Mouse (Mus musculus): ENCODE measurements at regions not wholly inside any gene's neighbourhood (a gene's known extent, or its start where the extent isn't known, plus 50 kb on each side); places are given as distances from the start of the nearest gene placed in this dataset.
A peak's percentile ranks its signal among the peaks of the same experiment; 100 is the strongest.

GRCm38 (mm10) chr13:5760030-5760429 lies 101.3 kb upstream of the Klf6 start:
- H3K27me3 ChIP-seq (replicated peaks): no peaks in the 10 kb centered on the region
- no peak overlapping the region for H3K9ac ChIP-seq
- no peak for ATAC-seq
- H3K36me3 ChIP-seq: no peaks in the 10 kb centered on the region
- no peak overlapping the region for H3K27ac ChIP-seq
- no peak overlapping the region for H3K4me2 ChIP-seq (replicated peaks)
- no peaks in the 10 kb centered on the region for H3K4me1 ChIP-seq (replicated peaks)
- no peaks in the 10 kb centered on the region for H3K9me3 ChIP-seq
- H3K4me3 ChIP-seq (replicated peaks): no peak overlapping the region

GRCm38 (mm10) chr13:5766394-5766793 lies 94.9 kb upstream of the Klf6 start:
- H3K9ac ChIP-seq: no peak overlapping the region
- no peak overlapping the region for H3K4me2 ChIP-seq (replicated peaks)
- no peak overlapping the region for H3K27ac ChIP-seq
- H3K4me3 ChIP-seq (replicated peaks): no peak overlapping the region
- no peaks in the 10 kb centered on the region for H3K9me3 ChIP-seq
- H3K36me3 ChIP-seq: no peaks in the 10 kb centered on the region
- WGBS: 53% methylated on average over 6 of the region's 6 CpGs
- no peaks in the 10 kb centered on the region for H3K27me3 ChIP-seq (replicated peaks)
- no peak for ATAC-seq
- 0 out of 2 replicates have a peak, but pooled peaks cover 2% of the 10 kb centered on the region for H3K4me1 ChIP-seq (replicated peaks)

GRCm38 (mm10) chr13:5767202-5767601 lies 94.1 kb upstream of the Klf6 start:
- no peak overlapping the region for H3K27ac ChIP-seq
- no peak overlapping the region for H3K9ac ChIP-seq
- no peak for ATAC-seq
- H3K4me1 ChIP-seq (replicated peaks): 0 out of 2 replicates have a peak, but pooled peaks cover 2% of the 10 kb centered on the region
- no peak overlapping the region for H3K4me2 ChIP-seq (replicated peaks)
- no peaks in the 10 kb centered on the region for H3K27me3 ChIP-seq (replicated peaks)
- 89% methylated on average over 1 of the region's 1 CpGs for WGBS
- no peak overlapping the region for H3K4me3 ChIP-seq (replicated peaks)
- H3K36me3 ChIP-seq: no peaks in the 10 kb centered on the region
- H3K9me3 ChIP-seq: no peaks in the 10 kb centered on the region

GRCm38 (mm10) chr13:5768699-5769098 lies 92.6 kb upstream of the Klf6 start:
- no peak overlapping the region for H3K9ac ChIP-seq
- H3K27ac ChIP-seq: no peak overlapping the region
- no peak overlapping the region for H3K4me3 ChIP-seq (replicated peaks)
- H3K36me3 ChIP-seq: no peaks in the 10 kb centered on the region
- 96% methylated on average over 2 of the region's 2 CpGs for WGBS
- no peaks in the 10 kb centered on the region for H3K9me3 ChIP-seq
- no peak overlapping the region for H3K4me2 ChIP-seq (replicated peaks)
- H3K4me1 ChIP-seq (replicated peaks): 0 out of 2 replicates have a peak, but pooled peaks cover 2% of the 10 kb centered on the region
- no peak for ATAC-seq
- no peaks in the 10 kb centered on the region for H3K27me3 ChIP-seq (replicated peaks)

- Histone ChIP-seq H3K9ac (no peak overlapping the region), H3K9me3 (no peaks in the 10 kb centered on the region), H3K4me3 (replicated peaks) (no peak overlapping the region), H3K4me2 (replicated peaks) (no peak overlapping the region), H3K27me3 (replicated peaks) (no peaks in the 10 kb centered on the region), H3K36me3 (no peaks in the 10 kb centered on the region), H3K27ac (peak overlapping the region; percentile 68), H3K4me1 (replicated peaks) (0 out of 2 replicates have a peak, but pooled peaks cover 2% of the 10 kb centered on the region)
- 66% methylated on average over 7 of the region's 7 CpGs for WGBS
- ATAC-seq: peak; percentile 98
Observed at GRCm38 (mm10) chr13:5769283-5770260, 91.7 kb upstream of the Klf6 start.

GRCm38 (mm10) chr13:5773811-5774210 lies 87.5 kb upstream of the Klf6 start:
- ATAC-seq: no peak
- WGBS: 77% methylated on average over 3 of the region's 3 CpGs
- Histone ChIP-seq H3K4me3 (replicated peaks) (no peak overlapping the region), H3K27ac (no peak overlapping the region), H3K4me1 (replicated peaks) (0 out of 2 replicates have a peak, but pooled peaks cover 2% of the 10 kb centered on the region), H3K36me3 (no peaks in the 10 kb centered on the region), H3K9me3 (no peaks in the 10 kb centered on the region), H3K9ac (no peak overlapping the region), H3K4me2 (replicated peaks) (no peak overlapping the region), H3K27me3 (replicated peaks) (no peaks in the 10 kb centered on the region)

GRCm38 (mm10) chr13:5778443-5779171 lies 82.7 kb upstream of the Klf6 start:
- no peaks in the 10 kb centered on the region for H3K27me3 ChIP-seq (replicated peaks)
- H3K4me2 ChIP-seq (replicated peaks): no peak overlapping the region
- 61% methylated on average over 5 of the region's 5 CpGs for WGBS
- no peak overlapping the region for H3K4me3 ChIP-seq (replicated peaks)
- H3K4me1 ChIP-seq (replicated peaks): no peaks in the 10 kb centered on the region
- H3K9me3 ChIP-seq: no peaks in the 10 kb centered on the region
- ATAC-seq: no peak
- no peaks in the 10 kb centered on the region for H3K36me3 ChIP-seq
- no peak overlapping the region for H3K27ac ChIP-seq
- H3K9ac ChIP-seq: no peak overlapping the region

- no peaks in the 10 kb centered on the region for H3K36me3 ChIP-seq
- H3K27me3 ChIP-seq (replicated peaks): no peaks in the 10 kb centered on the region
- H3K27ac ChIP-seq: no peak overlapping the region
- H3K4me3 ChIP-seq (replicated peaks): no peak overlapping the region
- H3K4me1 ChIP-seq (replicated peaks): no peaks in the 10 kb centered on the region
- ATAC-seq: no peak
- WGBS: 34% methylated on average over 4 of the region's 4 CpGs
- H3K4me2 ChIP-seq (replicated peaks): no peak overlapping the region
- H3K9ac ChIP-seq: no peak overlapping the region
- no peaks in the 10 kb centered on the region for H3K9me3 ChIP-seq
Observed at GRCm38 (mm10) chr13:5779410-5779809, 81.9 kb upstream of the Klf6 start.

- no peaks in the 10 kb centered on the region for H3K36me3 ChIP-seq
- no peaks in the 10 kb centered on the region for H3K9me3 ChIP-seq
- no peaks in the 10 kb centered on the region for H3K4me1 ChIP-seq (replicated peaks)
- H3K4me2 ChIP-seq (replicated peaks): no peak overlapping the region
- H3K27me3 ChIP-seq (replicated peaks): no peaks in the 10 kb centered on the region
- H3K27ac ChIP-seq: no peak overlapping the region
- ATAC-seq: no peak
- no peak overlapping the region for H3K4me3 ChIP-seq (replicated peaks)
- 89% methylated on average over 1 of the region's 1 CpGs for WGBS
- H3K9ac ChIP-seq: no peak overlapping the region
Observed at GRCm38 (mm10) chr13:5782540-5782939, 78.7 kb upstream of the Klf6 start.

GRCm38 (mm10) chr13:5787114-5787513 lies 74.2 kb upstream of the Klf6 start:
- Histone ChIP-seq H3K9me3 (no peaks in the 10 kb centered on the region), H3K27ac (no peak overlapping the region), H3K27me3 (replicated peaks) (no peaks in the 10 kb centered on the region), H3K4me1 (replicated peaks) (no peaks in the 10 kb centered on the region), H3K4me3 (replicated peaks) (no peak overlapping the region), H3K4me2 (replicated peaks) (no peak overlapping the region), H3K9ac (no peak overlapping the region), H3K36me3 (no peaks in the 10 kb centered on the region)
- no peak for ATAC-seq

- H3K27me3 ChIP-seq (replicated peaks): no peaks in the 10 kb centered on the region
- H3K4me2 ChIP-seq (replicated peaks): no peak overlapping the region
- 88% methylated on average over 3 of the region's 3 CpGs for WGBS
- no peak overlapping the region for H3K27ac ChIP-seq
- ATAC-seq: no peak
- no peaks in the 10 kb centered on the region for H3K36me3 ChIP-seq
- H3K9ac ChIP-seq: no peak overlapping the region
- no peaks in the 10 kb centered on the region for H3K4me1 ChIP-seq (replicated peaks)
- no peaks in the 10 kb centered on the region for H3K9me3 ChIP-seq
- no peak overlapping the region for H3K4me3 ChIP-seq (replicated peaks)
Observed at GRCm38 (mm10) chr13:5789302-5789701, 72.0 kb upstream of the Klf6 start.

- Histone ChIP-seq H3K36me3 (no peaks in the 10 kb centered on the region), H3K4me1 (replicated peaks) (peaks cover 4% of the 10 kb centered on the region; the same call in 1 of the 2 replicates), H3K9ac (no peak overlapping the region), H3K9me3 (no peaks in the 10 kb centered on the region), H3K4me2 (replicated peaks) (no peak overlapping the region), H3K4me3 (replicated peaks) (no peak overlapping the region), H3K27ac (no peak overlapping the region), H3K27me3 (replicated peaks) (no peaks in the 10 kb centered on the region)
- 26% methylated on average over 7 of the region's 7 CpGs for whole genome bisulfite sequencing
- ATAC-seq: no peak
Observed at GRCm38 (mm10) chr13:5802079-5802478, 59.2 kb upstream of the Klf6 start.

All from intestine, embryonic 15.5 days (tissue).